Mouse (Mus musculus) left cerebral cortex, postnatal 14 days (tissue): ENCODE data around the gene Gm21994. TPM values are rescaled to one million over a fixed set of nuclear protein-coding genes. Genes with fewer than 3 reads are reported as not detected.
A peak's percentile ranks its signal among the peaks of the same experiment; 100 is the strongest.
"Not testable (repeated sequence)": the region's sequence is repeated elsewhere in the genome, so short reads cannot be mapped to it uniquely, and the experiment has no call there.

Experiments used
- DNase-seq, 2 experiments: peaks; one replicate each; pipeline ENCODE4 v3.0.0; 2021 to 2022; ENCODE audit warnings: low spot score in 2 of 2, mixed read lengths in 1 of 2
- intact Hi-C: fragments of 180-260 bp; cut with DNase I; formaldehyde crosslinking; loops from one replicate; pipeline ENCODE4 v1.15.1; 2025
- long read RNA-seq, 2 experiments: library from polyadenylated mRNA; stranded (forward); transcript quantifications; one replicate each; pipeline ENCODE4 v2.0.0; 2021
- total RNA-seq, 2 experiments: library from RNA; stranded (reverse); gene quantifications; 2 replicates each; pipeline ENCODE4 v1.2.3; 2021

Gene Gm21994
- total RNA-seq = 1 to 10 TPM; 7.0 to 8.6 TPM
- long read RNA-seq, experiment 1 = 0 reads
- long read RNA-seq, experiment 2 = 0 reads

DNA sequence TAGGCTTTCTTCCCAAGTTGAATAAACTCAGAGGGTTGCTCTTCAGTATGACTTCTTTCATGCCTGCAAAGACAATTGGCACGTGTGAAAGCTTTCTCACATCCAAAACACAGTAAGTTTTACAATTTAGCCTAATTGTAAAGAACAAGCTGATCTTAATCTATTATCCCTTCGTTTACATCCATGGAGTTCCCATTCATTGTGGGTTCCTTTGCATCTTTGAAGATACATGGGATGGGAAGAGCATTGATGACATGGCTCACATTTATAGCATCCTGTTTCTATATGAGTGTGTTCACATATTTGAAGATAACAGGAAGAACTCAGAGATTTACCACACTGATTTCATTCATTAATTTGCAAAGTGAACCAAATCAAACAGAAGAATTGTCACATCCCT, at the start of gene Gm21994:
Gene Gm21994, minus strand, starts transcription at position 101 of the 400 bp plus-strand sequence.
- DNase-seq, intact Hi-C loops: not testable (repeated sequence)

DNA sequence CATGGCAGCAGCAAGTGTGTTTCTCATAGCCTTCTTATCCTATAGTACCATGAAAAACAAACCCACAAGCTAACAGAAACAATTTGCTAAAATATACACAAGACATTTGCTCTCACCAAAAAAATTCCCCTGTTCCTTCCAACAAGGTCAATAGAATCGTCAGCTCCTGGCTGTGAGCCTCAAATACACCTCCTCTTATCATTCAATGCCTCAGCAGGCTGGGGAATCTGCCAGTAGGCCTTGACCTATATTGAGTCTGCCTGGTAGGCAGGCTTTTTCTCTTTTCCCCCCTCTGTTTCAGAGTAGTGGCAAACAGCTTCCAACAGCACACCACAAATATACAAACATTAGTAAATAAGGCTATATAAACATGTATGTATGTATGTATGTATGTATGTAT, 43.7 kb upstream of the Gm21994 start:
- intact Hi-C loops = no loop called here
- no peak for DNase-seq

DNA sequence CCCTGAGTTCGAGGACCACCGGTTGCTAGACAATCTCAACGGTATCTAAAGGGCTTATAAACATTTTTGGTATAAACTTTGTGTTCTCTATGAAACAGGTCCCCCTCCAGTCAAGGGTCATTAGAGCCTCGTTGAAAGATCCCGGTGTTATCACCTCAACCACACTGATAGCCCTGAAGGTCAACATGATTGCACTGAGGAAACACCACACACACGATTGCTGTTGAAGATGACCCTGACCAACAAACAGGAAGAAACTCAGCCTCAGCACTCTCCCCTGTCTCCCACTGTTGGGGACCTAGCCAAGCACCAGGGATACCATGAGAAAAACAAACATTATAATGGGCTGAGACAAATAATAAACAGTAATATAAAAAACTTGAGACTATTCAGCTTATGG, 38.3 kb upstream of the Gm21994 start:
- no peak for DNase-seq
- intact Hi-C loops = no loop called here

DNA sequence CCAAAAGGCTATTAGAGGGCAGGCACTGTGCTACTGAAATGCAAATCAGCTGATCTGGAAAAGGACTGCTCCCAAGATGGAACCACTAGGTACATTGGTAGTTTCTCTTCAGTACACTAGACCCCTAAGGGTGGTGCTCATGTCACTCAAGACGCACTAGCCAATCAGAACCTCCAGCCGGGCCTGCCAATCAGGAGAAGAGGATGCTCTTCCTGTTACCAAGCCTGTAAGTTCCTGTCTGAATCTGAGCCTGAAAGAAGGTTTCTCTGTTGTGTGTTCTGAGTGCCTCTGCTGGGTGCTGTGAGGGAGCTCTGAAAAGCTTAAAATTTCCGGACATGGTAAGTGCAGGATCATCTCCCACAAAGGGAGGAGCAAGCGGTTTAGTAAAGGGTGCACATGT, 1.9 kb upstream of the Gm21994 start, which contains the start of gene Gm14124:
Gene Gm14124, plus strand, starts transcription at position 227 of the 400 bp plus-strand sequence.
- intact Hi-C loops, DNase-seq: not testable (repeated sequence)

DNA sequence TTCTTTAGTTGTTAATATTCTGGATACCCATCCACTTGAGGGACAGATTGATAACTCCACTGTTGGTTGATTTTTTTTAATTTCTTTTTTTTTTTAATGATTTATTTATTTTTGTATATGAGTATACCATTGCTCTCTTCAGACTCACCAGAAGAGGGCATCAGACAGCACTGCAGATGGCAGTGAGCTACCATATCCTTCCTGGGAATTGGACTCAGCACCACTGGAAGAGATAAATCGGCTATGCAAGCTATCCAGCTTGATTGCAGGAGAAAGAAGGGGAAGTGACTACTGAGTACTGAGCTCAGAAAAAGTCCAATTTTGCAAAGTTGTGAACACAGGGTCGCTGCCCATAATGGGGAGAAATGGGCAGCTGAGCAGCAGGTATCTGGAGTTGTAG, 1.5 kb upstream of the Gm21994 start:
- DNase-seq, intact Hi-C loops: not testable (repeated sequence)

DNA sequence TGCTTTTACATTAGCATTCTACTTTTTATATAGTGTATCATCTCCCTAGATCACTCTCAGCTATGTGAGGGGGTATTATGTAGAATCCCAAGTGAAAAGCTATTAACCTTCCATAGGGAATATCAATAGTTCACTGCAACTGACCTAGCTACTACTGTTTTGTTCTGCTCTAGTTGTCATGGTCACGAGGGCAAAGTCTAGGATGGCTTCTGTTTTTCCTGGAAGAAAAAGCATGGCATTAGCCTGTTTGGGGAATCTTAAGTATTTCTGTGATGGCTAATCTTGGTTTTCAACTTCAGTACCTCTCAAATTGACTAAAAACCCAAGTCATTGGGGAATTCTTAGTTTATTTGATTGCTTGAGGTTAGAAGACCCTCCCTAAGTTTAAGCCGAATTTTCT, 12.2 kb downstream of the Gm21994 start:
- intact Hi-C loops = loop anchor here (10.0 kb wide), 1 partner anchor 82 kb away; the partner anchor contains the start of gene Gm10130
- DNase-seq = no peak

DNA sequence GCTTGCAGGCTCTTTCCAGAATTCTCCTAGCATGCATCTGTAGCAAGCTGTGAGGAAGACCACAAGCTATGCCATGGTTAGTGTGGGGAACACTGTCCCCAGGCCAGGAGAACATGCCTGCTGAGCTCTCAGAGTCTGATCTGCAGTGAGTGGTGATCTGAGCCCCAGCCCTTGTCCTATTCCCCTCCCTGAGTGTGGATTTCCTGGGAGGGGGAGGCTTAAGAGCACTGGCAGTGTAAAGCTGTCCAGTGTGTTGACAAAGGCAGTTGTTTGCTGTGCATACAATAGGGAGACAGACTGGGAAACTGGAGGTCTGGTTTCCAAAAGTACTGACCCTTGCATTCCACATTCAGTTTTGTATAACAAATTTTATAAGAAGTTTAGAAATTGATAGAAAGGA, 32.1 kb downstream of the Gm21994 start:
- DNase-seq, intact Hi-C loops: not testable (repeated sequence)

DNA sequence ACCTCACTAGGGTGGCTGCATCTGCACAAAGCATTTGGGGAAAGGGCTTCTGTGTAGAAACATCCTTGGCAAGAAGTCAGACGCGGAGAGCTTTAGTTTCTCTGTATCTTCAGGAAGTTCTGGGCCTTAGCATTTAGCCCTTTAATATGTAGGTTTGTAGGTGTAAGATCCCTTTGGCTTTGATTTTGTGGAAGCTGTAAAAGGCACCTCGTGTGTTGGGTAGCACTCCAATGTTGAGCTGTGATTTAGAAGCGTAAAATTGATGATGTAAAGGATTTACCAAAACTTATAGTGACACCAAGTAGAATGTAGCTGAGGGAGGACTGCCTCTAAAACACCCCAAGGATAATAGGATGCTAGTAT, 37.0 kb downstream of the Gm21994 start:
- intact Hi-C loops, DNase-seq: not testable (repeated sequence)

DNA sequence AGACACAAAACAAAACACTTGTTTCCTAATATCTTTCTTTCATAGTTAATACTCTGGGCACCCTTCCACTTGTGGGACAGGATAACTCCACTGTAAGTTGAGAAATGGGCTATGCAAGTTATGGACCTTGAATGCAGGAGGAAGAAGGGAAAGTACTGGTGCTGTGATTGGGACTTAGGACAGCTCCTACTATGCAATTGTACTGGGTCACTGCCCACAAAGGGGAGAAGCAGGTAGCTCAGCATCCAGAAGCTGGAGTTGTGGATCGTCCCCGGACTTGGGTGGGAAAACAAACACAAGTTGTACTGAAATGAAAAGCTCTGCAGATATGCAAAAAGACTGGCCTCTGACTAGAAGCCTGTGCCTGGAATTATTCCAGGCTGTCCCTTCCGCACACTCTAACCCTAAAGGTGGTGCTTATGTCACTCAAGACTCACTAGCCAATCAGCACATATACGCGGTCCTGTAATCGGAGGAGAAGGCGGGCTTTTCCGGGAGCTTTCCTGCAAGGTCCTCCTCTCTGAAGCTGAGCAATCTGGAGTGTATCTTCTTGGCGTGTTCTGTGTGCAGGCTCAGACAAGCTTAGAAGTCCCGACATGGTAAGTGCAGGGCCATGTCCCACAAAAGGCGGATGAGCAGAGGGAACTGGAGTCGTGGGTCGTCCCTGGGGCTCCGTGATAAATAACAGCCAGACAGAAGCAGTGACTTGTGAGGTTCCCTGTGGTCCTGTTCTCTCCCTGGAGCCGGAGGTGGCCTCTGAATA, 37.6 kb downstream of the Gm21994 start, which contains the start of gene Zfp937:
Gene Zfp937, plus strand, starts transcription at position 474 of the 763 bp plus-strand sequence.
- DNase-seq = peak; percentile 77 to 84
- intact Hi-C loops = not testable (repeated sequence)

Other genes with a start within 250 kb of the Gm21994 start
- gene Zfp120, start 118.9 kb downstream of the Gm21994 start, total RNA-seq = 1 to 10 TPM; 8.3 to 8.8 TPM
- gene Gm10770, start 75.9 kb downstream of the Gm21994 start, total RNA-seq = not detected
- gene Gm14139, start 73.8 kb downstream of the Gm21994 start, total RNA-seq = not detected
- gene Zfp937, start 37.5 kb downstream of the Gm21994 start, total RNA-seq = 1 to 10 TPM; 8.4 to 8.5 TPM
- under 1 TPM; 0.11 to 0.26 TPM for gene Gm14124, start 1.9 kb upstream of the Gm21994 start, total RNA-seq
- 1 to 10 TPM in 1 of 2 experiments, not detected in 1; 2.5 TPM for gene Gm10130, start 68.1 kb upstream of the Gm21994 start, total RNA-seq
- gene 3300002I08Rik, start 107.2 kb upstream of the Gm21994 start, total RNA-seq = 1 to 10 TPM; 6.7 to 8.2 TPM
- gene Zfp442, start 195.9 kb upstream of the Gm21994 start, total RNA-seq = 1 to 10 TPM; 5.5 to 5.8 TPM
- under 1 TPM; 0.15 to 0.34 TPM for gene Zfp345, start 229.5 kb upstream of the Gm21994 start, total RNA-seq